Mouse (Mus musculus): ENCODE results near the gene Foxj3.

Gene Foxj3

DNA sequence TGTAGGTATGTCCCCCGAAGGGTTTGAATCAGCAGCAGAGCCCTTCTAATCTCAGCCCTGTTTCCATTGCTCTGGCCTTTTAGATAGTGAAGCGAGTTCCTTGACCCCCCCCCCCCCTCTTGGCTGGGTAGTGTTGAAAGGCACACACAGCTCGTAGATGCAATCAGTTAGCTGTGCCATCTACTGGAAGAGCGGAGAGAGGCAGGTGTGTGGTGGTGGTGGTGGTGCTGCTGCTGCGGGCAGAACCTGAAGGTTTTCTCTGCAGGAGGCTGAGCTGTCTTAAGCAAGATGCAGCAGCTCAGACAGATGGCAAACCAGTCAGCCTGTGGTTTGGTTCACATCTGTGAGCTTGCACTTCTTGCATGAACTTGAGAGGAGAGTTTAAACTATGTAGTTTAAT, 135.9 kb downstream of the Foxj3 start:
- DNase-seq (ENCODE audit: low read depth, low spot score): no peak
